Mouse (Mus musculus): Measurements from ENCODE around the gene C1ql2. TPM values are rescaled to one million over a fixed set of nuclear protein-coding genes. Genes with fewer than 3 reads are reported as not detected.
A peak's percentile ranks its signal among the peaks of the same experiment; 100 is the strongest.

The C1ql2 gene
- polyA plus RNA-seq, 1 experiment from 2014 or later = 0.21 TPM

DNA sequence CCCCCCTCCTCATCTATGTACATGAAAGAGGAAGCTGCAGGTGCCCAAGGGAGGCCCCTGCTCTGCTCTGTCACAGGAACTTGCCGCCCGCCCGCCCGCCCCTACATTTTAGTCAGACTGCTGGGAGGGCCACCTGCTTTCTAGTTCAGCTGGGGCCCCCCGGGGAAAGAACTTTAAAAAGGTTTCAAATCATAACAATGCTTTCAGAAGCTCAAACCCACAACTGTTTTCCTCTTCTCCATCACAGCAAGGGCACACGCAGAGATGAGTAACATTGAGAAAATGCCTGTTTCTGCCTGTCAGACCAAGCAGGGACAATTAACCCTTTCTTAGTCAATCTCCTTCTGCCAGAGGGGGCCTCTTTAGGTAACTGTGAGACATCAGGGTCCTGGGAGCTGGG is 49.4 kb downstream of the C1ql2 start:
- Histone ChIP-seq H3K4me2 (replicated peaks; ENCODE audit: low read depth) (no peak overlapping the region), H3K36me3 (ENCODE audit: control insufficient read depth, insufficient read depth, low read length) (no peaks in the 10 kb centered on the region), H3K9me3 (ENCODE audit: control insufficient read depth, low read length) (no peaks in the 10 kb centered on the region), H3K9ac (ENCODE audit: low read length) (no peak overlapping the region), H3K4me1 (replicated peaks; ENCODE audit: control insufficient read depth, insufficient read depth) (no peaks in the 10 kb centered on the region), H3K27ac (replicated peaks) (no peak overlapping the region), H3K27me3 (ENCODE audit: control insufficient read depth, insufficient read depth, low read length) (no peaks in the 10 kb centered on the region), H3K4me3 (ENCODE audit: low read depth, low read length) (no peak overlapping the region)
- TF ChIP-seq EP300 (optimal IDR thresholded peaks at IDR 0.05) = no peak
- no peak for TF ChIP-seq CTCF (IDR thresholded peaks at IDR 0.05; ENCODE audit: low read depth)
- DNase-seq (ENCODE audit: low spot score) (no peak), ATAC-seq (ENCODE audit: low FRiP score, low TSS enrichment) (no peak)
- WGBS = 41% methylated on average over 6 of the region's 6 CpGs

DNA sequence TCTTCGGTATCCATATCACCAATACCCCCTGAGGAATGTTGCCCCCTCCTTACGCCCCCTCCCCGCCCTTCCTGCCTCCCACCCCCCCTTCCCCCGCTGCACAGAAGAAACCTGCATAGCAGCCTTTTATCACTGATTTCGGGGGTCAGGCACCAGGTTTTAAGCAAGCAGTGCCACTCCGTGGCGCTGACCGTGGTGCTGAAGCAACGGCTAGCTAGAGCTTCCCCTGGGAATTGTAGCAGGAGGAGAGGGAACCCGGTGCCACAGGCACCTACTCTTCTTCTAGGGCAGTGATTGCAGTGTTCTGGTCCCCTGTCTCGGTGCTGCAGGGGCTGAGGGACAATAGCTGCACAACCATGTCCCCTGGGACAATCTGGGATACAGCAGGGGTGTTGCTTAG is 50.0 kb downstream of the C1ql2 start:
- ATAC-seq (ENCODE audit: low FRiP score, low TSS enrichment) = no peak
- 2% methylated on average over 11 of the region's 11 CpGs for WGBS

More for the DNA sequence above, 50.0 kb downstream of the C1ql2 start:
- no peaks in the 10 kb centered on the region for H3K9me3 ChIP-seq (ENCODE audit: control insufficient read depth, low read length)
- no peak overlapping the region for H3K4me2 ChIP-seq (replicated peaks; ENCODE audit: low read depth)
- no peaks in the 10 kb centered on the region for H3K27me3 ChIP-seq (ENCODE audit: control insufficient read depth, insufficient read depth, low read length)
- no peaks in the 10 kb centered on the region for H3K36me3 ChIP-seq (ENCODE audit: control insufficient read depth, insufficient read depth, low read length)
- no peak overlapping the region for H3K9ac ChIP-seq (ENCODE audit: low read length)
- no peak overlapping the region for H3K4me3 ChIP-seq (ENCODE audit: low read depth, low read length)
- H3K4me1 ChIP-seq (replicated peaks; ENCODE audit: control insufficient read depth, insufficient read depth) = no peaks in the 10 kb centered on the region
- DNase-seq (ENCODE audit: low spot score) = peak; percentile 74
- TF ChIP-seq CTCF (IDR thresholded peaks at IDR 0.05; ENCODE audit: low read depth) = no peak
- TF ChIP-seq EP300 (optimal IDR thresholded peaks at IDR 0.05) = no peak
- H3K27ac ChIP-seq (replicated peaks) = no peak overlapping the region

Other genes starting within 250 kb of the C1ql2 start
- 1,663 and 1,741 TPM in 2 replicates for gene Dbi, start 219.5 kb upstream of the C1ql2 start, polyA plus RNA-seq (2015; fragmentation: Nextera tagmentation; extraction: Ambion mirVana)
- gene 3110009E18Rik, start 219.4 kb upstream of the C1ql2 start, polyA plus RNA-seq (2015; fragmentation: Nextera tagmentation; extraction: Ambion mirVana) = 10.1 and 11.9 TPM in 2 replicates
- gene Steap3, start 67.9 kb upstream of the C1ql2 start, polyA plus RNA-seq (2015; fragmentation: Nextera tagmentation; extraction: Ambion mirVana) = 2.8 and 3.2 TPM in 2 replicates
- 0.07 and 0.21 TPM in 2 replicates for gene Marco, start 164.4 kb downstream of the C1ql2 start, polyA plus RNA-seq (2015; fragmentation: Nextera tagmentation; extraction: Ambion mirVana)